Mouse (Mus musculus): ENCODE results near the gene Ankmy2. TPM values are rescaled to one million over a fixed set of nuclear protein-coding genes. Genes with fewer than 3 reads are reported as not detected.
"Not testable (repeated sequence)": the region's sequence is repeated elsewhere in the genome, so short reads cannot be mapped to it uniquely, and the experiment has no call there.

Gene Ankmy2
- total RNA-seq, 2 experiments from 2014 or later = 54.8 to 55.7 TPM

DNA sequence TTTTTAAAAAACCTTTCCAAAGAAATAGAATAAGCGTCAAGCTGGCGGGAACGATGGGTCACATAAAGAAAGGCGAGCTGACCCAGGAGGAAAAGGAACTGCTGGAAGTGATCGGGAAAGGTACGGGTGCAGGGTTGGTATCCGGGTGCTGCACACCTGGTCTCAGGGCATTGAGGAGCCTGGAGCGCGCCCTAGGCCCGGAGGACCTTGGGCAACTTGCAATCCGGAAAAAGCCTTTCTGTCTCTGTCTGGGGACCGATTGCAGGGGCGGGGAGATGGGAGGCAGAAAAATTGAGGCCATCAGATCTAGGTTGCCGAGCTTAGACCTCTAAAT is 357 bp downstream of the Ankmy2 start:
- no peak for DNase-seq (ENCODE audit: extremely low spot score in 1 of 2, low spot score in 1 of 2)

GRCm38 (mm10) chr12:36157638-36158308 is 859 bp downstream of the Ankmy2 start, which contains the start of gene Bzw2:
Gene Bzw2, minus strand, starts transcription at chr12:36158080.
- DNase-seq (ENCODE audit: extremely low spot score in 1 of 2, low spot score in 1 of 2) = peak; percentile 45 to 53

DNA sequence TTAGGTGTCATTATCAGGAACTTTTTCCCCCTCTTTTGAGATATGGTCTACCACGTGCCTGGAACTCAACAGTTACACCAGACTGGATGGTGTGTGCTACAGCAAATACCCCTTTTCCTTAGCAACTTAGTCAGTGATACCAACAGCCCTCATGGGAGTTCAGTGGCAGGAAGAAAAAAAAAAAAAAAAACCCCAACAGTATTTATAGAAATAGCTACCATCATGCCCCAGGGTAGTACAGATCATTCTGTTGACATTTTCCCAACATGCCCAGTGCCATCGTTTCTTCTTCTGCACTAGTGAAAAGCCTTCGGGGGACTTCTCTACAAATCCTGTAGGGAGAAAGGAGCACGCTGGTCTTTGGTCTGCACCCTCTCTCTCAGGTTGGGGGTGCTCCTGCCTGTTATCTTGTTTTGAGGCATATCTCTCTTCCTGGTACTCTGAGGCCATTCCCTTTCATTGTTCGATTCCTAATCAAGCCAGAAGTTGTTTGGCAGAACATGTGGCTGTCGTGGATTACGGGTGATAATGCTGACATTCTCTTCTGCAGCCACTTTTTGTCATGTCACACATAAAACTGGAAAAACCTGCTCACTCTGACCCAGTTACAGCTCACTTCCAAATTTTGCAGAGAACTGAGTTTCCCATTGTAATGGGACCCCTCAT is 7.3 kb downstream of the Ankmy2 start:
- DNase-seq (ENCODE audit: extremely low spot score in 1 of 2, low spot score in 1 of 2) = no peak

- DNase-seq (ENCODE audit: extremely low spot score in 1 of 2, low spot score in 1 of 2) = no peak
Observed at GRCm38 (mm10) chr12:36165299-36165698, 8.4 kb downstream of the Ankmy2 start.

GRCm38 (mm10) chr12:36177227-36177626 is 20.3 kb downstream of the Ankmy2 start:
- no peak for DNase-seq (ENCODE audit: extremely low spot score in 1 of 2, low spot score in 1 of 2)

DNA sequence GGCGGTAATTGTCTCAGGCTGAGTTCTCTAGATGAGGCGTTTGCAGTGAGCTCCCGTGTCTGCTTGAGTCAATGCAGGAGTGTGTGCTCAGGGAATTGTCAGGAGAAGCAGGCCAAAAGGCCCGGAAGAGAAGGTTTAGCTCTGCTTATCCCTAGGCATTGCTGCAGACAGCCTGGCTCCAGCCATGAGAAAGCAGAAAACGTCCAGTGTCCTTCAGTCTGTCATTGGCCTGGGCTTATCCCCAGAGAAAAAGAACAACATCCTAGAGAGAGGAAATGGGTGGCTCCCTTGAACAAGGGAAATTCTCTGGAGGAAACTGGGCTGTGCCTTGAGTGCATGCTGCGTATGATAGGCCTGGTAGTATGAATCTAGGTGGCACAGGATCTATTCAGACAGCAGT is 25.7 kb downstream of the Ankmy2 start:
- DNase-seq (ENCODE audit: extremely low spot score in 1 of 2, low spot score in 1 of 2) = no peak

- no peak for DNase-seq (ENCODE audit: extremely low spot score in 1 of 2, low spot score in 1 of 2)
Observed at GRCm38 (mm10) chr12:36187081-36187480, 30.2 kb downstream of the Ankmy2 start.

- no peak for DNase-seq (ENCODE audit: extremely low spot score in 1 of 2, low spot score in 1 of 2)
Observed at GRCm38 (mm10) chr12:36189610-36190009, 32.7 kb downstream of the Ankmy2 start.

- no peak for DNase-seq (ENCODE audit: extremely low spot score in 1 of 2, low spot score in 1 of 2)
Observed at GRCm38 (mm10) chr12:36190343-36190742, 33.4 kb downstream of the Ankmy2 start.

DNA sequence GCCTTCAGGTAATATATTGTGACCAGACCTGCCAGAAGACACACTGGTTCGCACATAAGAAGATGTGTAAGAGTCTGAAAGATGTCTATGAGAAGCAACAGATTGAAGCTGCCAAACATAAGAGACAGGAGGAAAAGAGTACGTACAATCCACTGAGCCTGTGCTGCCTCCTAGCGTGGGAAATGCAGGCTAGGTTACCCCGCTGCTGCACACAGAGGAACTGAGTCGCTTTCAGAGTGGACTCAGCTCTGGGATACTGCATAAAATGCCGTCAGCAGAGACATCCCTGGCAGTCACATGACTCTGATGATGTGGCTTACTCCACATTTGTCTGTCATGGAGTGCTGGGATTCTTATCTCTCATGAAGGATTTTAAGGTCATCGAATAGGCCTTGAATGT is 38.1 kb downstream of the Ankmy2 start:
- DNase-seq (ENCODE audit: extremely low spot score in 1 of 2, low spot score in 1 of 2) = no peak

DNA sequence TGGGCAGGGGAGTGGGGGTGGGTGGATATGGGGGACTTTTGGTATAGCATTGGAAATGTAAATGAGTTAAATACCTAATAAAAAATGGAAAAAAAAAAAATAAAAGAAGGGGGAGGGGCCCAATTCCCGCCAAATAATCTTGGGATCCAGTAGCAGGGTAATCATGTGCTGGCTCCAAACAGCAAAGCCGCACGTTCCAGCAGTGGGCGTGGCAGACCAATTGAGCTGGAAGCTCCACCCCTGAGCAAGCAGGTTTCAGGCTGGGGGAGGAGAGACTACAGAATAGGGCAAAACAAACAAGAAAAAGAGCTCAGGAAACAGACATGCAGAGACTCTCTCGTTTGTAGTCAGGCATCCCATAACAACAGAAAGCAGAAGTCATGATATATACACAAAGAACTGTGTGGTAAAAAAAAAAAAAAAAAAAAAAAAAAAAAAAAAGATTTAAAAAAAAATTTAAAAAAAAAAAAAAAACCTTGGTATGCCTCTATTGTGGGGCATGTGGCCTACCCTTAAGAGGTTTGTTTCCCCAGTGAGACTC is 48.7 kb downstream of the Ankmy2 start:
- DNase-seq (ENCODE audit: extremely low spot score in 1 of 2, low spot score in 1 of 2) = not testable (repeated sequence)

GRCm38 (mm10) chr12:36207072-36207799 is 50.3 kb downstream of the Ankmy2 start:
- peak in 1 of 2 experiments; percentile 27 for DNase-seq (ENCODE audit: extremely low spot score in 1 of 2, low spot score in 1 of 2)

GRCm38 (mm10) chr12:36207800-36208148 is 50.9 kb downstream of the Ankmy2 start:
- DNase-seq (ENCODE audit: extremely low spot score in 1 of 2, low spot score in 1 of 2) = no peak

GRCm38 (mm10) chr12:36208456-36208855 is 51.5 kb downstream of the Ankmy2 start:
- peak in 1 of 2 experiments; percentile 25 for DNase-seq (ENCODE audit: extremely low spot score in 1 of 2, low spot score in 1 of 2)

DNA sequence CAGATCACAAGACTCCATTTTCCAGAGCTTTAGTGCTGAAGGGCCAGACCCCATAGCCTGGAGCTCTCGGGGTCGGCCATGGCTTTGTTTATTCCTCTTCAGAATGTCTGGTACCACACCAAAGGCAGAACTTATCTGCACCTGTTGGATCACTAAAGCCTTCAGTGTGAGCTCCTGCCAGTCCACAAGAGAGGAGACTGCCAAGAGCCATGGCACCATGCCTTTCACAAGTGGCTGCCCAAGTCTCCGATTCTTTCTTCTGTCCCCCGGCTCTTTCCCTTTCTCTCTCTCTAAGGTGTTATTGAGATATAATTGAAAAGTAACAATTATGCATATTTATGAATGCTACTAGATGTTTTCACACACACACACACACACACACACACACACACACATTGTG is 53.2 kb downstream of the Ankmy2 start:
- no peak for DNase-seq (ENCODE audit: extremely low spot score in 1 of 2, low spot score in 1 of 2)

DNA sequence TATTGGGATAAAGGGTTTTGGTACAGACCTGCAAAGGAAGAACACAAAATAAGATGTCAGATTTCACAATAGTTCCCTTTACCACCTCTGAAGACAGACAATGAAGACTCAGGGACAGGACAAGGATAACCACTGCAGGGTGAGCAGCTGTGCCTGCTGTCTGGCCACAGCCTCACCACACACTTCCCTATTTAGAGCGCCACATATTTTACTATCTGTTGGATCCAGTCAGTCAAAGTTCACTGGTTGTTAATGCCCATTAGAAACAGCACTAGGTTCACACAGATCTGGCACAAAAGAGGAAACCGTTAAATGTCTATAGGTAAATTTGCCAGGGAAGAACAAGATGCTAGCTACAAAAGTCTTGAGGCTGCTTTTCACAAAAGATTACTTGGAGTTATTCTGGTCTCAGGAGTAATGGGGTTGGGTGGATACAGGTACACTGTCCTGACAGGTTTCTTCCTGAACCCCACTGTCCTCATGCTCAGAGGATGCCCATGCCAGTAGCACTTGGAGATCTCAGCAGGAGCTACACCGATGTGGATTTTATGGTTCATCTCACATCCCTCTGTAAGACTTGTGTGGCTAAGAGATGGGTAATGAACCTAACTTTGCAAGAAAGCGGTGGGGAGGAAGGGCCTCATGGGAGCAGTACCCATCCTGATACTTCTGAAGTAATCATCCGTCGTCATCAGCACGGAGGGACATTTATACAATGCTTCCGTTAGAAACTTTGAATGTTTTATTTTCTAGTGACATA is 57.7 kb downstream of the Ankmy2 start:
- DNase-seq (ENCODE audit: extremely low spot score in 1 of 2, low spot score in 1 of 2) = no peak

- DNase-seq (ENCODE audit: extremely low spot score in 1 of 2, low spot score in 1 of 2) = peak in 1 of 2 experiments; percentile 39
Observed at GRCm38 (mm10) chr12:36215149-36215480, 58.2 kb downstream of the Ankmy2 start.

DNA sequence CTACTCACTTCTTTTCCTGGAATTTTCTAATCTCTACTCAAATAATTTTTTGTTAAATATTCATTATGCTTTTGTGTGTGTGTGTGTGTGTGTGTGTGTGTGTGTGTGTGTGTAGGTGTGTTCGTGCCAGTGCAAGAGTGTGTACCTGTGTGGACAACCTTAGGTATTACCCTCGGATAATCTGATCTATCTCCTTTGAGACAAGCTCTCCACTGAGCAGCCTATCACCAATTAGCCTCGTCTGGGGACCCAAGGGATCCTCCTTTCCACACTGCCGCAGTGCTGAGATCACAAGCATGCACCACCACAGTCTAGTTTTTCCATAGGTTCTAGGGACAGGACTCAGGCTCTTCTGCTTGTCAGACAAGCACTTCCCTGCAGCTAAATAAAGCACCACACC is 59.3 kb downstream of the Ankmy2 start:
- DNase-seq (ENCODE audit: extremely low spot score in 1 of 2, low spot score in 1 of 2) = no peak

- no peak for DNase-seq (ENCODE audit: extremely low spot score in 1 of 2, low spot score in 1 of 2)
Observed at GRCm38 (mm10) chr12:36216905-36217304, 60.0 kb downstream of the Ankmy2 start.

DNA sequence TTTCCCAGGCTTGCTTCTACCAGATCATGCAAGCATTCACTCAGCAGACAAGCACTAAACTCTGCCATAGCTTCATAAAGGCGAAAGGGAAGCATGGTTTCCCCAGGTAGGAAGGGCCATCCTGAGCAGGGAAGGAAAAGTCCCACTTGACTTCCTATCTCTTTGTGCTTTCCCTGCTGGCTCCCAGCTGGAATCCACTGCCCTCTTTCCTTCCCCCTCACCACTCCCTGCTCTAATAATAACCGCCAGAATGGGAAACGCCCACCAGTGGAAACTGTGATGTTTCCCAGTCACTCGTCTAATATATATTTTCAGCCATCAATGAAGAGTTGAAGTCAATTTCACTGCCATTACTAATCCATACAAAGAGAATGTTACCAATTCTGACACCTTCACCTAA is 67.5 kb downstream of the Ankmy2 start:
- no peak for DNase-seq (ENCODE audit: extremely low spot score in 1 of 2, low spot score in 1 of 2)

- no peak for DNase-seq (ENCODE audit: extremely low spot score in 1 of 2, low spot score in 1 of 2)
Observed at GRCm38 (mm10) chr12:36231386-36231785, 74.5 kb downstream of the Ankmy2 start.

All from layer of hippocampus, postnatal 25 days (tissue).